Mouse (Mus musculus): ENCODE results near the gene Rbms1.

The Rbms1 gene

DNA sequence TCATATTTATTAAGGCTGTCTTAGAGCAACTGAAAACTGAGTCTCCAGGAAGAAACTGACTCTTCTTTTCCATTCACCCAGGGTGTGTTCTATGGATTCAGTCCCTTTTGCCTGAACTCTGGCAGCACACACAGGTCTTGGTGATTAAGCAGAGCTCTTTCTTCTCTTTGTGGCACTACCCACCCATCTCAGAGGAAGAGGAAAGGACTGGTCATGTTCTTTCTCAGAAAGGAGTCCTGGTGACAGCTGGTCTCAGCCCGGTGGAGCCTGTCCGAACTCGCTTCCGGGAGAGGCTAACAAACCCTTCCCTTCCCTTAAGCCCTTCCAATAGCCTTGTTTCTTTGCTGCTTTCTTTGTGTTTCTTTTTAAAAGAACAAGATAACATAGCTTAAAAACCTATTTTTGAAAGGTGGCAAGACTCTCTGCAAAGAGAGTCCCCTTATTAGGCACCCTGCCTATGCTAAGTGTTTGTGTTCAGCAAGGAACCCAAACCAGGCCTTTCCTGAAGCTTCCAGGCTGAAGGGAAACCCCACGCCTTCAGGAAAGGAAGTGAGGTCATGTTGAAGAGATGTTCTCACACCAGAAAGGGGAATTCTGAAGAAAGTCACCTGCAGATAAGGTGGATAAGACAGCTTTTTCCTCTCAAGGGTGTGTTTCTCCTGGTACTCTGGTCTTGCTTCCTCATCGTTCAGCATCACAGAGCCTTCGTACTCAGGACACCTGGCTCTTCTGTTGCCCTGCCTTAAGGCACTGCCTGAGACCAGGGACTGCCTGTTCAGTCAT is 251.7 kb downstream of the Rbms1 start:
- no peak for DNase-seq (ENCODE audit: low spot score)

DNA sequence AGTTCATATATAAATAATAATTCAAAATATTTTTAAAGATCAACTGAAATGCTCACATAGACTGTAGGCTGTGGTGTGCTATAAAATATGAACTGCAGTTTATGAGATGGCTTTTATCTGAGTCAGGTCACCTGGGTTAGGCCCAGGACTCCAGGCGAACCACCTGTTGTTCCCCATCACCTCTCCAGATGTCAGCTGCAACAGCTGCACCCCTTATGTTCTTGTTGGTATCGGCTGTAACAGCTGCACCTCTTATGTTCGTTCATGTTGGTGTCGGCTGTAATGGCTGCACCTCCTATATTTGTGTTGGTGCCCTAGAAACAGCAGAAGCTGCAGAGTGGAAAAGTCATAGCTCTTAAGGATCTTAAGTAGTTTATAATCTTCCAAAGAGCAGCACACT is 252.7 kb downstream of the Rbms1 start:
- DNase-seq (ENCODE audit: low spot score), result no peak

DNA sequence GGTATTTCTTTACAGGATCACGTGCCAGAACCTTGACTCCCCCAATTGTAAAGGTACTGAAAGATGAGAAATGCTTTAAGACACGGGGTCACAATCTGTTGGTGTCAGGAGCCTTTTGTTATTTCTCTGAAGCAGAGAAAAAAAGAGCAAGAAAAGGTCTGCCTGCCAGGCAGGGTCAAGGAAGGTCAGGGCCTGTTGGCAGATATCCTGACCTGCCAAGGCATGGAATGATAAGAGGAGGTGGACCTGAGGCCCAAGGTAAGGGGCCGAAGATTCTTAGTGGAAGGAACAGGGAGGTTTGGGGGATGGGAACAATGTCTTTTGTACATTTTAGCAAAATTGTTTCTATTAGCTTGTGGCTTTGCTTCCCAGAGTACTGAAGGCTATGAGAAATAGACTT is 254.3 kb downstream of the Rbms1 start:
- DNase-seq (ENCODE audit: low spot score), result no peak

DNA sequence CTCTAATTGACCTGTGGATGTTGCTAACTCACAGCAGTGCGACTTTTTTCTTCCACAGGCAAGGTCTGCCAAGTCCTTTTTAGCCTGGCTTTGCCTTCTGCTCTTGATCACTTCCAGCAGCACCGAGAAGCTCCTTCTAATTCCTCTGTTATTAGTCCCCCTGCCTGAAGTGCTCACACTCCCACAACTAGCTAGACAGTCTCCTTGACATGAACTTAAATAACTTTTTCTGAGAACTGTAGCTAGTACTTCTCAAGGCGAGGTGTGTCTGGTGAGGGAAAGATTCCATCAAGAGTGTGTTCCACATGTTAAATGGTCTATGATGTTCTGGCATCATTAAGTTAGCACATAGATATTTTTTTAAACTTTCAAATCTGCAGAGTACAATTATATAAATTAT is 256.1 kb downstream of the Rbms1 start:
- DNase-seq (ENCODE audit: low spot score), result no peak

DNA sequence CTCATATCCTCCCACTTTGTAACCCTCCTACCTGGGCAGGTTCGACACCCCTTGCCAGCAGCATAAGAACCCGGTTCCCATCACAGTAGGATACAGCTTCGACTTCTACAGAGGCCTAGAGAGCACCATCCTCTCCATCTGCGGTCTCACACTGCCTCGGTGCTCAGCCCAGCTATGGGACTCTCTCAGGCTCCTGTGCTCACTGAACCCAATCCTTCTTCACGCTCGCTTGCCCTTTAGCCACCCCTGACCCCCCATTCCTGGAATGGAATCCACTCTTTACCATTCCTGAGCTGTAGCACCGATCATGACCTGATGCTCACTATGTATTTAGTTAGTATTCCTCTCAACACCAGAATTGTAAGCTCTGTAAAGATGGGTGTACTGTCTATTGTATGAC is 257.6 kb downstream of the Rbms1 start:
- no peak for DNase-seq (ENCODE audit: low spot score)

DNA sequence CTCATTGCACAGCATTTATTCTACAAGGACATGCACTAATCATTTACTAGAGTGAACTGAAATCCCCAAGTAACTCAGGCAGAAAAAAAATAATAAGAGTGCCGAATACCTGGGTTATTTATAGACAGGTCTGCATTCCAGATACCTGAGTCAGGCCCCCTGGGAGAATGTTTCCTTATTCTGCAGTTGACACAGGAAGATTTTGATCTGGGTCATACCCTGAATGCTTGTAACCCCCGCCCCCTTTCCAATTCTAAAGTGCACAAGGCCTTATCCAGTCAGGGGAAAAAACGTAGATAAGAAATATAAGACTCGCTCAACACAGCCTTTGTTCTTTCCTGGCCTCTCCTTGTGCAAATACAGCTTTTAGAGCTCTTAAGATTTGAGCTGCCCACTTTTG is 259.7 kb downstream of the Rbms1 start:
- no peak for DNase-seq (ENCODE audit: low spot score)

DNA sequence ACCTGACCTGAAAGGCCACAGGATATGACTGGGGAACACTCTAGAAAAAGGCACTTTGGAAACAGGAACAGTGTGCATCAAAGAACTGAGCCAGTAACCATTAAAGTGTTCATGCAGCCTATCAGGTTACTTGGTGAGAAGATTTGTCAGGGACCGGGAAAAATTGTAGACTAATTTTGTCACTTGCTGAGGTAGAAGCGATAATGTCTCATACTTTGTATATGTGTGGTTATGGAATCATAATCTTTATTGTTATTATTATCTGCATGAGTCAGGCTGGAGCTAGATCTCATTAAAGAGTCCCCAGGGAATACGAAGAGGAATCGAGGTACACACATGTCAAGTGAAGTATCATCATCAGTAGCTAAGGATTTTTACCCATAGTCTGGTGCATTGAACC is 262.0 kb downstream of the Rbms1 start:
- DNase-seq (ENCODE audit: low spot score), result no peak

Measured in urinary bladder, postnatal 10 days (tissue).